Mouse (Mus musculus) embryonic facial prominence, embryonic 11.5 days (tissue): Measurements from ENCODE around the gene Tacc2. TPM values are rescaled to one million over a fixed set of nuclear protein-coding genes. Genes with fewer than 3 reads are reported as not detected.

ENCODE experiments used
- ATAC-seq: fragments of 200-750 bp; cut with Nextera tagmentation; replicated peaks from 2 replicates; pipeline ENCODE4 v1.8.0; 2017; ENCODE audit warnings: low read depth; ENCODE audit not compliant: insufficient number of reproducible peaks, low FRiP score, low TSS enrichment
- DNase-seq: peaks from one replicate; pipeline ENCODE4 v3.0.0-alpha.2; 2015; ENCODE audit warnings: low spot score
- H3K27ac ChIP-seq: fragments of 300-500 bp; sonication (generic); replicated peaks from 2 replicates; pipeline ENCODE4 v1.5.1; 2014; ENCODE audit warnings: mild to moderate bottlenecking, low read depth, low read length, control low read depth
- H3K27me3 ChIP-seq: fragments of 300-500 bp; sonication (generic); 2 replicates; pipeline ENCODE4 v1.6.1; 2014; ENCODE audit warnings: mild to moderate bottlenecking, low read length, moderate library complexity, mixed read lengths; ENCODE audit not compliant: control insufficient read depth, insufficient read depth
- H3K36me3 ChIP-seq: fragments of 300-500 bp; sonication (generic); replicated peaks from 2 replicates; pipeline ENCODE4 v1.6.1; 2014; ENCODE audit warnings: low read depth, mild to moderate bottlenecking, low read length, moderate library complexity, mixed read lengths; ENCODE audit not compliant: control insufficient read depth, insufficient read depth
- H3K4me1 ChIP-seq: fragments of 300-500 bp; sonication (generic); 2 replicates; pipeline ENCODE4 v1.6.1; 2014; ENCODE audit warnings: low read length, mixed read lengths; ENCODE audit not compliant: control insufficient read depth, insufficient read depth
- H3K4me2 ChIP-seq: fragments of 300-500 bp; sonication (generic); 2 replicates; pipeline ENCODE4 v1.6.1; 2014; ENCODE audit warnings: low read depth, mild to moderate bottlenecking, control low read depth, low read length, moderate library complexity
- H3K4me3 ChIP-seq: fragments of 300-500 bp; sonication (generic); 2 replicates; pipeline ENCODE4 v1.5.1; 2014; ENCODE audit warnings: low read depth, low read length, control low read depth
- H3K9ac ChIP-seq: fragments of 300-500 bp; sonication (generic); replicated peaks from 2 replicates; pipeline ENCODE4 v1.6.1; 2014; ENCODE audit warnings: mild to moderate bottlenecking, control low read depth, low read length
- H3K9me3 ChIP-seq: fragments of 300-500 bp; sonication (generic); replicated peaks from 2 replicates; pipeline ENCODE4 v1.6.1; 2016; ENCODE audit warnings: mild to moderate bottlenecking, low read length, inconsistent platforms, mixed read lengths; ENCODE audit not compliant: control insufficient read depth
- WGBS: fragments of 180-500 bp; shearing (Covaris S2); extraction: QIAGEN DNeasy Blood & Tissue Kit; methylation state at CpG from one replicate; pipeline ENCODE4 v1.1.7; 2014; 5-methylcytosine and 5-hydroxymethylcytosine counted together
- polyA plus RNA-seq: library from polyadenylated mRNA; unstranded; fragments of >200 nt; fragmentation: Nextera tagmentation; extraction: Ambion mirVana; gene quantifications from 2 replicates; pipeline ENCODE4 v1.2.1, GENCODE M21; 2014

The Tacc2 gene
- polyA plus RNA-seq, 1 experiment from 2014 or later: 39.9 TPM

DNA sequence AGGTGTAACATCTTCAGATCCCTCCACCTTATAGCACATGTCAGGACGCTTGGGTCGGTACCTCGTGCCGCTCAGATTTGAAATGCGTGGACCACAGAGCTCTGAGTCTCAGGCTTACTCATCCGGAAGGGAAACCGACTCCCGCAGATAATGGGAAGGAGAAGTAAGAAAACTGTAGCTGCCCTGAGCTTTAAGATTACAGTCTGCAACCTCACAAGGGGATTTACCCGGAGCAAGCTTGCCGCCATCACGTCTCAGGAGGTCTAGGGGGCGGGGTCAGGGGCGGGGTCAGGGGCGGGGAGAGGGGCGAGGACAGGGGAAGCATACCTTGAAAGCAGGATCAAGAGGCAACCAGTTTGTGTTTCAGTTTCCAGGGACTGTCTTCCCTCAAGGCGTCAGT is 235.2 kb downstream of the Tacc2 start:
- H3K4me3 ChIP-seq: no peak overlapping the region
- ATAC-seq: no peak

More for the DNA sequence above, 235.2 kb downstream of the Tacc2 start:
- WGBS: 46% methylated on average over 16 of the region's 16 CpGs
- no peaks in the 10 kb centered on the region for H3K4me1 ChIP-seq
- H3K9ac ChIP-seq: no peak overlapping the region
- H3K27me3 ChIP-seq: no peaks in the 10 kb centered on the region
- DNase-seq: no peak
- no peaks in the 10 kb centered on the region for H3K36me3 ChIP-seq
- no peaks in the 10 kb centered on the region for H3K9me3 ChIP-seq
- H3K4me2 ChIP-seq: no peak overlapping the region
- no peak overlapping the region for H3K27ac ChIP-seq

Other genes with a start within 250 kb of the Tacc2 start
- gene Ate1, start 57.1 kb upstream of the Tacc2 start, polyA plus RNA-seq: 43.1 and 46.1 TPM in 2 replicates
- 249 and 271 TPM in 2 replicates for gene Nsmce4a, start 4.3 kb upstream of the Tacc2 start, polyA plus RNA-seq
- gene Btbd16, start 196.6 kb downstream of the Tacc2 start, polyA plus RNA-seq: not detected in 2 replicates